Mouse (Mus musculus) embryonic facial prominence, embryonic 14.5 days (tissue): Measurements from ENCODE around the gene Rfx6. TPM values are rescaled to one million over a fixed set of nuclear protein-coding genes. Genes with fewer than 3 reads are reported as not detected.

Experiments used
- ATAC-seq: fragments of 200-750 bp; cut with Nextera tagmentation; 2 replicates; pipeline ENCODE4 v1.8.0; 2017; ENCODE audit warnings: low read depth, moderate number of reproducible peaks, moderate TSS enrichment
- DNase-seq: peaks from one replicate; pipeline ENCODE4 v3.0.0-alpha.2; 2015; ENCODE audit warnings: low spot score
- H3K27ac ChIP-seq: fragments of 300-500 bp; sonication (generic); replicated peaks from 2 replicates; pipeline ENCODE4 v1.5.1; 2014; ENCODE audit warnings: low read depth, mild to moderate bottlenecking, low read length, moderate library complexity
- H3K27me3 ChIP-seq: fragments of 300-500 bp; sonication (generic); replicated peaks from 2 replicates; pipeline ENCODE4 v1.6.1; 2014; ENCODE audit warnings: low read length; ENCODE audit not compliant: control insufficient read depth, insufficient read depth
- H3K36me3 ChIP-seq: fragments of 300-500 bp; sonication (generic); 2 replicates; pipeline ENCODE4 v1.6.1; 2014; ENCODE audit warnings: low read length, mixed read lengths; ENCODE audit not compliant: control insufficient read depth, insufficient read depth
- H3K4me1 ChIP-seq: fragments of 300-500 bp; sonication (generic); 2 replicates; pipeline ENCODE4 v1.6.1; 2014; ENCODE audit warnings: antibody characterized with exemption, low read length; ENCODE audit not compliant: control insufficient read depth, insufficient read depth
- H3K4me2 ChIP-seq: fragments of 300-500 bp; sonication (generic); 2 replicates; pipeline ENCODE4 v1.6.1; 2014; ENCODE audit warnings: low read depth, mild to moderate bottlenecking, low read length, moderate library complexity, mixed read lengths
- H3K4me3 ChIP-seq: fragments of 300-500 bp; sonication (generic); 2 replicates; pipeline ENCODE4 v1.5.1; 2014; ENCODE audit warnings: low read depth, mild to moderate bottlenecking, low read length
- H3K9ac ChIP-seq: fragments of 300-500 bp; sonication (generic); 2 replicates; pipeline ENCODE4 v1.6.1; 2014; ENCODE audit warnings: low read depth, mild to moderate bottlenecking, low read length, moderate library complexity, mixed read lengths
- H3K9me3 ChIP-seq: fragments of 300-500 bp; sonication (generic); 2 replicates; pipeline ENCODE4 v1.6.1; 2016; ENCODE audit warnings: low read length; ENCODE audit not compliant: control insufficient read depth
- WGBS: fragments of 180-500 bp; shearing (Covaris S2); extraction: QIAGEN DNeasy Blood & Tissue Kit; methylation state at CpG from one replicate; pipeline ENCODE4 v1.1.7; 2014; 5-methylcytosine and 5-hydroxymethylcytosine counted together
- polyA plus RNA-seq: library from polyadenylated mRNA; unstranded; fragments of >200 nt; fragmentation: Nextera tagmentation; extraction: Ambion mirVana; gene quantifications from 2 replicates; pipeline ENCODE4 v1.2.1, GENCODE M21; 2014

The Rfx6 gene
- polyA plus RNA-seq, 1 experiment from 2014 or later, result not detected

DNA sequence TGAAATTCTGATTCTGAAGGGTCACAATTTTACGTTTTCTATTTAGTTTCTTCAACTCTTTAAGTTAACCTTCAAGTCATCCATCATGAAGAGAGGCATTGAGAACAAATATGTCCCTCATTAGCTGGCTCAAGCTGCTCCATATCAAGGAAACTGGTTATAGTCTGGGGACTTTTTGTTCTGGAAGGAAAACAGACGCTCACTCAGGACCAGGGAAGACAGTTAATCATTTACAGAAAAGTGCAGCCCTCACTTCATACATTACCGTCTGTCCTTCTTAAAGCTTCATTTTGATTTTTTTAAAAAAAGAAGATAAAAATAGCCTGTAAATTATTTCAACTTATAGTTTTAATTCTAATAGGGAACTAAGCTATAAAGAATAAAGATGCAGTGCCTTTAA lies 43.3 kb downstream of the Rfx6 start:
- Histone ChIP-seq H3K9me3 (no peaks in the 10 kb centered on the region), H3K9ac (no peak overlapping the region), H3K36me3 (no peaks in the 10 kb centered on the region), H3K4me2 (no peak overlapping the region), H3K4me3 (no peak overlapping the region), H3K4me1 (no peaks in the 10 kb centered on the region), H3K27ac (no peak overlapping the region), H3K27me3 (no peaks in the 10 kb centered on the region)
- 28% methylated on average over 3 of the region's 3 CpGs for WGBS
- DNase-seq, result no peak
- ATAC-seq, result no peak

DNA sequence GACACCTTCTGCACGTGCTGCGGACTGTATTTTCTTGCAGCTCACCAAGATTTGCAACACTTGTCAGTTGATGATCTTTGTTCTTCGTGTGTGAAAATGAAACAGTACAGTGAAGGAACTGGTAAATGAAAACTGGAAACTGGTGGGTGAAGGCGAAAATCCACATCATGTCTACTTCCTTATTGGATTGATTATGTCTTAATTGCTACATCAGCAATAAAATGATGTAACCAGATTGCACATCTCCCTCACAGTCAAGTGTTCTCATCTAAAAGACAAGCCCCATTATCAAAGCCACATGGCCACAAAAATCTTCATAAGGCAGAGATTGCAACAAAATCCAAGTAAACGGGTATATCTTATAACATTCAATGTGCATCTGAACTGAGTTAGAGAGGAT lies 83.9 kb downstream of the Rfx6 start:
- Histone ChIP-seq H3K9ac (no peak overlapping the region), H3K9me3 (no peaks in the 10 kb centered on the region), H3K27me3 (no peaks in the 10 kb centered on the region), H3K4me3 (no peak overlapping the region), H3K4me1 (no peaks in the 10 kb centered on the region), H3K36me3 (no peaks in the 10 kb centered on the region), H3K4me2 (no peak overlapping the region), H3K27ac (no peak overlapping the region)
- WGBS, result 84% methylated on average over 5 of the region's 5 CpGs
- no peak for DNase-seq
- ATAC-seq, result no peak

DNA sequence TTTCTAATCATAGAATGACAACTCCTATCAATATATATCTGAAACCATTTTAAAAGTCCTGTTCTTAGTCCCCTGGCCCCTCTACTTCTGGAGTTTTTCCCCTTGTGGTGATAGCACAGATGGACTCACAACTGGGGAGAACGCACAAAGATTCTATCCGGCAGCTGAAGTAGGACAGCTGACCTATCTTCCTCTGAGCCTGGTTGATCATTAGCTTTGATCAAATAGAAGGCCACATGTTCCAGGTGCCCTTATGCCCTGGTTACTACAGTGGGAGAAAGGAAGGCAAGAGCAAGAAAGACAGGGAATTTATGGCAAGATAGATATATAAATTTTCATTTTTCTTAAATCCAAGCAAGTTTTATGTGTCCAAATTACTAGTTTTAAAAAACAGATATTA lies 85.7 kb downstream of the Rfx6 start:
- H3K9ac ChIP-seq, result no peak overlapping the region
- H3K4me3 ChIP-seq, result no peak overlapping the region
- H3K27ac ChIP-seq, result no peak overlapping the region
- H3K27me3 ChIP-seq, result no peaks in the 10 kb centered on the region
- WGBS, result 87% methylated on average over 2 of the region's 2 CpGs
- no peaks in the 10 kb centered on the region for H3K4me1 ChIP-seq
- H3K9me3 ChIP-seq, result no peaks in the 10 kb centered on the region
- ATAC-seq (no peak), DNase-seq (no peak)
- no peak overlapping the region for H3K4me2 ChIP-seq
- no peaks in the 10 kb centered on the region for H3K36me3 ChIP-seq

DNA sequence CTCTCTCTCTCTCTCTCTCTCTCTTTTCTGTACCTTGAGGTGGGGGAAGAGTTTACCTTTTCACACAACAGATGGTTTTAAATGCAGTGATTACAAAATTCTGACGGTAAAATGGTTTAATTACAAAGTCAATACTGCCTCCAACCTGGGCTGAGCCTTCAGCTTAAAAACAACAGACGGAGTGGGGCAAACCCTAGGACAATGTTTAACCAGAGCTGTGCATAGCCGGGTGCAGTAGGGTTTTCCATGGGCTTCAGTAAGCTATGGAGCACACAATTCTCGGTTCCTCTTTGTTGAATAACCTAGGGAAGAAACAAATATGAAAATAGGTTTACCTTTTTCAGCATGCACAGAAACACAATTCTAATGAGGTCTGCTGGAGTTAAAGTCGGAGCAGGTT lies 90.9 kb downstream of the Rfx6 start:
- H3K4me1 ChIP-seq, result no peaks in the 10 kb centered on the region
- WGBS, result 52% methylated on average over 5 of the region's 5 CpGs
- no peak overlapping the region for H3K27ac ChIP-seq
- no peaks in the 10 kb centered on the region for H3K27me3 ChIP-seq
- no peak overlapping the region for H3K4me3 ChIP-seq
- H3K9me3 ChIP-seq, result no peaks in the 10 kb centered on the region
- no peak for ATAC-seq
- H3K36me3 ChIP-seq, result no peaks in the 10 kb centered on the region
- no peak overlapping the region for H3K9ac ChIP-seq
- H3K4me2 ChIP-seq, result no peak overlapping the region
- DNase-seq, result no peak

DNA sequence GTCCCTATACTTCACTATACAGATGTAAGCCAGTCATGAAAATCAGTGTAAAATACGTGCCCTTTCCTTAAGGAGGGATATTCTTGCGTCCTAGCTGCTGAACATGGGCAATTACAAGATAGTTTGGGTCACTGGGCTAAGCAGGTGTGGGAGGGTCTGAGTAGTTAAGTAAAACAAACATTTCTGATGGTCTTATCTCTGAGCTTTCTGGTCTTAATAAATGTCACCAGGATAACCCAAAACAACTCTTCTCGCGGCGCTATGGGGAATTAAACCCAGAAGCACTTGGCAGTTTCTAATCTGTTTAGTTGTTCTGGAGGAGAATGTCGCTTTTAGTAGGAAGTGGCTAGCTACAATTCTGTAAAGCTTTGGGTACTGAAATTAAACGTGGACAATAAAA lies 91.7 kb downstream of the Rfx6 start:
- Histone ChIP-seq H3K9ac (no peak overlapping the region), H3K9me3 (no peaks in the 10 kb centered on the region), H3K27ac (no peak overlapping the region), H3K36me3 (no peaks in the 10 kb centered on the region), H3K4me3 (no peak overlapping the region), H3K27me3 (no peaks in the 10 kb centered on the region), H3K4me2 (no peak overlapping the region), H3K4me1 (no peaks in the 10 kb centered on the region)
- DNase-seq, result no peak
- ATAC-seq, result no peak
- 45% methylated on average over 7 of the region's 7 CpGs for WGBS

DNA sequence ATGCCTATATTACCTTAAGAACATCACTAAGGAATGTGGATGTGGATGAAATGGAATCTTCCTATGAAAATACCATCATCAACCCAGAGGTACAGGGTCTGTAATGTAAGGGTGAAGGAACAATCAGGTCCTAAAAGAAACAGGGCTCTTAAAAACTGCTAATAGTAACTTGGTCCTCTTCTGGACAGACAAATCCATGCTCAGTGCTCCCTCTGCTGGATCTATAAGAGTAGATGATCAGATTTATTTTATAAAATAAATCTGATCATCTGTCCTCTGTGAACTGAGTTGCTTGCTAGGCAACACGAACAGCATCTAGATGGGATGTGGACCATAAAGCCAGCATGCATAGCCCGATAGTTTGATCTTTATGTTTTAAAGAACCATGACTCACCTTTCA lies 102.1 kb downstream of the Rfx6 start:
- H3K4me1 ChIP-seq, result no peaks in the 10 kb centered on the region
- no peak overlapping the region for H3K9ac ChIP-seq
- H3K36me3 ChIP-seq, result no peaks in the 10 kb centered on the region
- H3K4me3 ChIP-seq, result no peak overlapping the region
- ATAC-seq (no peak), DNase-seq (peak; percentile 39)
- H3K27ac ChIP-seq, result no peak overlapping the region
- no peaks in the 10 kb centered on the region for H3K9me3 ChIP-seq
- H3K4me2 ChIP-seq, result no peak overlapping the region
- no peaks in the 10 kb centered on the region for H3K27me3 ChIP-seq
- 78% methylated on average over 2 of the region's 2 CpGs for WGBS

Other genes starting within 250 kb of the Rfx6 start
- 1.9 TPM in 1 of 2 replicates, not detected in the other for gene Gm49339, start 197.1 kb upstream of the Rfx6 start, polyA plus RNA-seq
- 1.5 and 1.9 TPM in 2 replicates for gene Lilr4b, start 197.1 kb upstream of the Rfx6 start, polyA plus RNA-seq
- gene Lilrb4a, start 186.8 kb upstream of the Rfx6 start, polyA plus RNA-seq, result 5.1 and 5.6 TPM in 2 replicates
- gene Fam162b, start 87.2 kb upstream of the Rfx6 start, polyA plus RNA-seq, result 1.5 and 2.3 TPM in 2 replicates
- gene Gprc6a, start 46.3 kb upstream of the Rfx6 start, polyA plus RNA-seq, result not detected in 2 replicates